Mouse (Mus musculus) adrenal gland, adult 2 months (tissue): ENCODE measurements around the gene Cxadr. TPM values are rescaled to one million over a fixed set of nuclear protein-coding genes. Genes with fewer than 3 reads are reported as not detected.
A peak's percentile ranks its signal among the peaks of the same experiment; 100 is the strongest.
"Not testable (repeated sequence)": the region's sequence is repeated elsewhere in the genome, so short reads cannot be mapped to it uniquely, and the experiment has no call there.

Experiments
- DNase-seq: peaks from one replicate; pipeline ENCODE4 v3.0.0; 2021
- polyA plus RNA-seq: library from polyadenylated mRNA; depleted of rRNA; stranded (reverse); fragments of >200 nt; gene quantifications from 2 replicates; pipeline ENCODE4 v1.2.3, GENCODE M21; 2012; rRNA removed
- total RNA-seq, 2 experiments: library from RNA; stranded (reverse); gene quantifications; 2 replicates each; pipeline ENCODE4 v1.2.3; 2021

The Cxadr gene
- total and polyA plus RNA-seq, 3 experiments: 13.1 to 26.1 (median 23.8) TPM

GRCm38 (mm10) chr16:78364554-78364953, 63.3 kb downstream of the Cxadr start:
- DNase-seq: not testable (repeated sequence)

- peak; percentile 70 for DNase-seq
Observed at GRCm38 (mm10) chr16:78371491-78372046, 70.3 kb downstream of the Cxadr start.

- no peak for DNase-seq
Observed at GRCm38 (mm10) chr16:78372786-78373185, 71.5 kb downstream of the Cxadr start.

GRCm38 (mm10) chr16:78373743-78374142, 72.5 kb downstream of the Cxadr start:
- no peak for DNase-seq

- peak; percentile 25 for DNase-seq
Observed at GRCm38 (mm10) chr16:78375222-78375621, 73.9 kb downstream of the Cxadr start.

- peak; percentile 75 for DNase-seq
Observed at GRCm38 (mm10) chr16:78375821-78376691, 74.8 kb downstream of the Cxadr start.

GRCm38 (mm10) chr16:78376745-78377570, 75.7 kb downstream of the Cxadr start, which contains the start of gene Btg3:
Btg3 (minus strand) TSS chr16:78377192.
- peak; percentile 95 for DNase-seq

GRCm38 (mm10) chr16:78378493-78378892, 77.2 kb downstream of the Cxadr start:
- no peak for DNase-seq

- DNase-seq: no peak
Observed at GRCm38 (mm10) chr16:78389122-78389521, 87.8 kb downstream of the Cxadr start.

- no peak for DNase-seq
Observed at GRCm38 (mm10) chr16:78389986-78390385, 88.7 kb downstream of the Cxadr start.

GRCm38 (mm10) chr16:78391354-78391753, 90.1 kb downstream of the Cxadr start:
- no peak for DNase-seq

GRCm38 (mm10) chr16:78398734-78399133, 97.4 kb downstream of the Cxadr start:
- no peak for DNase-seq

- DNase-seq: no peak
Observed at GRCm38 (mm10) chr16:78399423-78399822, 98.1 kb downstream of the Cxadr start.

GRCm38 (mm10) chr16:78402316-78402715, 101.0 kb downstream of the Cxadr start:
- DNase-seq: no peak

- no peak for DNase-seq
Observed at GRCm38 (mm10) chr16:78406657-78407056, 105.4 kb downstream of the Cxadr start.

GRCm38 (mm10) chr16:78407855-78408254, 106.6 kb downstream of the Cxadr start:
- no peak for DNase-seq

Other genes with a start within 250 kb of the Cxadr start
- 10 to 100 TPM; 28.4 to 33.6 TPM for gene Btg3, start 75.7 kb downstream of the Cxadr start, total RNA-seq
- gene Btg3, start 75.7 kb downstream of the Cxadr start, polyA plus RNA-seq: 0.95 and 1.1 TPM in 2 replicates